Mouse (Mus musculus) megakaryocyte-erythroid progenitor cell, adult 5 weeks (primary cell): Measurements from ENCODE around the gene H2al1g. TPM values are rescaled to one million over a fixed set of nuclear protein-coding genes. Genes with fewer than 3 reads are reported as not detected.

ENCODE experiments used
- polyA plus RNA-seq: library from polyadenylated mRNA; stranded (reverse); fragments of >175 nt; gene quantifications from 2 replicates; pipeline ENCODE4 v1.2.3, GENCODE M21; 2012

H2al1g gene
- polyA plus RNA-seq = not detected in 2 replicates

GRCm38 (mm10) chrX:11317956-11318355 lies at the start of gene H2al1g:
Gene H2al1g (plus strand): TSS chrX:11318256.

GRCm38 (mm10) chrX:11298957-11299356 lies 19.1 kb upstream of the H2al1g start, which contains the start of gene H2al1a:
Gene H2al1a (plus strand): TSS chrX:11299257.

GRCm38 (mm10) chrX:11302132-11302531 lies 15.9 kb upstream of the H2al1g start, which contains the start of gene H2al1b:
Gene H2al1b (plus strand): TSS chrX:11302432.

GRCm38 (mm10) chrX:11305355-11305754 lies 12.7 kb upstream of the H2al1g start, which contains the start of gene H2al1c:
Gene H2al1c (plus strand): TSS chrX:11305655.

GRCm38 (mm10) chrX:11308524-11308923 lies 9.5 kb upstream of the H2al1g start, which contains the start of gene H2al1d:
Gene H2al1d (plus strand): TSS chrX:11308824.

GRCm38 (mm10) chrX:11311634-11312033 lies 6.4 kb upstream of the H2al1g start, which contains the start of gene H2al1e:
Gene H2al1e (plus strand): TSS chrX:11311934.

GRCm38 (mm10) chrX:11314858-11315257 lies 3.2 kb upstream of the H2al1g start, which contains the start of gene H2al1f:
Gene H2al1f (plus strand): TSS chrX:11315158.

GRCm38 (mm10) chrX:11321192-11321591 lies 3.1 kb downstream of the H2al1g start, which contains the start of gene H2al1h:
Gene H2al1h (plus strand): TSS chrX:11321492.

GRCm38 (mm10) chrX:11324359-11324758 lies 6.3 kb downstream of the H2al1g start, which contains the start of gene H2al1i:
Gene H2al1i (plus strand): TSS chrX:11324659.

GRCm38 (mm10) chrX:11327522-11327921 lies 9.5 kb downstream of the H2al1g start, which contains the start of gene H2al1j:
Gene H2al1j (plus strand): TSS chrX:11327822.

Other genes starting within 250 kb of the H2al1g start
- gene H2al1a, start 19.0 kb upstream of the H2al1g start, polyA plus RNA-seq = not detected in 2 replicates
- not detected in 2 replicates for gene H2al1b, start 15.8 kb upstream of the H2al1g start, polyA plus RNA-seq
- gene H2al1c, start 12.6 kb upstream of the H2al1g start, polyA plus RNA-seq = not detected in 2 replicates
- gene H2al1d, start 9.4 kb upstream of the H2al1g start, polyA plus RNA-seq = not detected in 2 replicates
- gene H2al1e, start 6.3 kb upstream of the H2al1g start, polyA plus RNA-seq = not detected in 2 replicates
- not detected in 2 replicates for gene H2al1f, start 3.1 kb upstream of the H2al1g start, polyA plus RNA-seq
- gene H2al1h, start 3.2 kb downstream of the H2al1g start, polyA plus RNA-seq = not detected in 2 replicates
- not detected in 2 replicates for gene H2al1i, start 6.4 kb downstream of the H2al1g start, polyA plus RNA-seq
- gene H2al1j, start 9.6 kb downstream of the H2al1g start, polyA plus RNA-seq = not detected in 2 replicates